Mouse (Mus musculus) stomach, postnatal 0 days (tissue): ENCODE data around the gene Ccdc149.

Source experiments
- CTCF ChIP-seq: IDR thresholded peaks from 2 replicates; pipeline ENCODE4 v1.5.1; 2016; ENCODE audit warnings: antibody characterized with exemption, low read depth, mild to moderate bottlenecking, moderate library complexity
- EP300 ChIP-seq: optimal IDR thresholded peaks from 2 replicates; pipeline ENCODE3; 2016; ENCODE audit warnings: antibody characterized with exemption

- TF ChIP-seq CTCF (no peak), EP300 (no peak)
Observed at GRCm38 (mm10) chr5:52391471-52391870, 79.8 kb downstream of the Ccdc149 start.
